ENCODE assay signal across 9 mouse cellular contexts in the genomic region with DNA sequence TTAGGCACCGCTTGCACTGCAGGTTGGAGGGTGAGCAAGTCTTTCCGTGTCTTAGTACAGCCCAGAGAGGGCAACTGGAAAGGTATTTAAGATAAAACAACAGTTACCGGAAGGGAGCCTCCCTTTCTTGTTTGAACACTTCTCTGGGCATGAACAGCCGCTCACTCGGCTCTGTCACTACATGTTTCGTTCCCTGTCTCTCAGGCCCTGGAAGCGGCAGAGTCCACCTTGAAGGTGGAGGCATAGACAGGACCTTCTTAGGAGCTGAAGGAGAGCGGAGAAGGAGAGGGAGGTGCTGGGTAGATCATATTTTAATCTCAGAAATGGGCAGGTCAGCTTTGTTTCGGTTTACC. TPM values are rescaled to one million over a fixed set of nuclear protein-coding genes. Genes with fewer than 3 reads are reported as not detected.
DNase-seq lines count a peak whose midpoint lies in the region; ATAC-seq and TF ChIP-seq lines count a peak whose summit lies in the region.
"Had no signal": no experiment of that assay in that cellular context is flagged by ENCODE, and none has a peak within 500 bp of the region (broad histone marks: within the 10 kb centered on the region; RNA-seq: fewer than 3 reads in every experiment).

No protein-coding gene starts in this region.

- ATAC-seq in liver, embryonic 12.5 days: no peak
- no peak for ATAC-seq in stomach, embryonic 16.5 days (ENCODE audit: insufficient read depth, low FRiP score)

- H3K9me3 ChIP-seq in heart, embryonic 10.5 days: no peaks in the 10 kb centered on the region
- H3K9me3 ChIP-seq in liver, embryonic 12.5 days (replicated peaks): no peaks in the 10 kb centered on the region
- no peaks in the 10 kb centered on the region for H3K9me3 ChIP-seq in stomach, embryonic 16.5 days (replicated peaks; ENCODE audit: control insufficient read depth, low read length)

- no peak for TF ChIP-seq POLR2A in thymus, adult 2 months (IDR thresholded peaks at IDR 0.05; ENCODE audit: control insufficient read depth, extremely low read depth, insufficient read depth, low read length, poor library complexity)

- no peak overlapping the region for H3K9ac ChIP-seq in liver, embryonic 12.5 days
- peak overlapping the region; percentile 50 for H3K9ac ChIP-seq in stomach, embryonic 16.5 days (ENCODE audit: low read length)

- no peak for TF ChIP-seq CTCF in thymus, adult 2 months (IDR thresholded peaks at IDR 0.05; ENCODE audit: borderline replicate concordance, control insufficient read depth, extremely low read depth, insufficient read depth, low read length, poor library complexity)

- H3K27me3 ChIP-seq in heart, embryonic 10.5 days (ENCODE audit: insufficient read depth, poor library complexity, severe bottlenecking): 0 out of 2 replicates have a peak, but pooled peaks cover 3% of the 10 kb centered on the region
- no peaks in the 10 kb centered on the region; the same call in 1 of the 2 replicates for H3K27me3 ChIP-seq in thymus, adult 2 months (ENCODE audit: control insufficient read depth, insufficient read depth, low read length)
- H3K27me3 ChIP-seq in liver, embryonic 12.5 days (replicated peaks): peaks cover 26% of the 10 kb centered on the region
- no peaks in the 10 kb centered on the region for H3K27me3 ChIP-seq in stomach, embryonic 16.5 days (ENCODE audit: control insufficient read depth, insufficient read depth, low read length)

- no peak for DNase-seq in heart, embryonic 10.5 days (ENCODE audit: low spot score)
- DNase-seq in heart, adult 9 months (ENCODE audit: low spot score in 2 of 2): no peak
- DNase-seq in thymus, adult 2 months: no peak
- DNase-seq in thymus, postnatal 10 days (ENCODE audit: low spot score in 2 of 2): no peak
- no peak for DNase-seq in kidney, postnatal 10 days
- DNase-seq in testis, postnatal 14 days (ENCODE audit: low spot score): no peak
- DNase-seq: left cerebral cortex, postnatal 4 days had no signal

- peak overlapping the region; percentile 36 for H3K4me2 ChIP-seq in liver, embryonic 12.5 days
- H3K4me2 ChIP-seq in stomach, embryonic 16.5 days (ENCODE audit: low read depth, low read length): peak overlapping the region; percentile 63

- H3K4me1 ChIP-seq in heart, embryonic 10.5 days: peaks cover 48% of the 10 kb centered on the region
- H3K4me1 ChIP-seq in thymus, adult 2 months (replicated peaks; ENCODE audit: control insufficient read depth, insufficient read depth, low read length): peaks cover 14% of the 10 kb centered on the region
- peaks cover 49% of the 10 kb centered on the region for H3K4me1 ChIP-seq in liver, embryonic 12.5 days
- peaks cover 32% of the 10 kb centered on the region for H3K4me1 ChIP-seq in stomach, embryonic 16.5 days (ENCODE audit: control insufficient read depth, insufficient read depth, low read length)

- WGBS in heart, embryonic 10.5 days: 60% methylated on average over 9 of the region's 9 CpGs
- 55% methylated on average over 9 of the region's 9 CpGs for WGBS in thymus, adult 2 months
- WGBS in liver, embryonic 12.5 days (ENCODE audit: insufficient replicate concordance): 44% methylated on average over 9 of the region's 9 CpGs
- WGBS in stomach, embryonic 16.5 days: 57% methylated on average over 9 of the region's 9 CpGs

- H3K27ac ChIP-seq in heart, embryonic 10.5 days: 0 out of 2 replicates have a peak overlapping the region, but pooled peaks have one; percentile 59
- H3K27ac ChIP-seq in thymus, adult 2 months (ENCODE audit: control insufficient read depth, insufficient read depth, low read length): 0 out of 2 replicates have a peak overlapping the region, but pooled peaks have one; percentile 19
- H3K27ac ChIP-seq in liver, embryonic 12.5 days: no peak overlapping the region
- H3K27ac ChIP-seq in stomach, embryonic 16.5 days (ENCODE audit: low read length): peak overlapping the region; percentile 56

- H3K4me3 ChIP-seq in heart, embryonic 10.5 days: no peak overlapping the region
- no peak overlapping the region for H3K4me3 ChIP-seq in thymus, adult 2 months (ENCODE audit: control insufficient read depth, insufficient read depth, low read length)
- no peak overlapping the region for H3K4me3 ChIP-seq in liver, embryonic 12.5 days
- H3K4me3 ChIP-seq in stomach, embryonic 16.5 days (replicated peaks; ENCODE audit: low read length): peak overlapping the region; percentile 17

- H3K36me3 ChIP-seq in heart, embryonic 10.5 days: peaks cover 6% of the 10 kb centered on the region; the same call in 1 of the 2 replicates
- H3K36me3 ChIP-seq in thymus, adult 2 months (ENCODE audit: control insufficient read depth, insufficient read depth, low read length): no peaks in the 10 kb centered on the region
- peaks cover 3% of the 10 kb centered on the region; the same call in 1 of the 2 replicates for H3K36me3 ChIP-seq in liver, embryonic 12.5 days
- no peaks in the 10 kb centered on the region for H3K36me3 ChIP-seq in stomach, embryonic 16.5 days (ENCODE audit: control insufficient read depth, insufficient read depth, low read length)

RNA-seq across cellular contexts. Expression of a gene that starts 3.6 kb away (rescaled TPM):
- 12.2 and 14.0 TPM in 2 replicates for polyA plus RNA-seq in heart, embryonic 10.5 days (2016; fragmentation: Nextera tagmentation; extraction: Ambion mirVana)
- polyA plus RNA-seq in thymus, adult 2 months (2012; rRNA removed): 18.1 and 22.2 TPM in 2 replicates
- polyA plus RNA-seq in liver, embryonic 12.5 days (2016; fragmentation: Nextera tagmentation; extraction: Ambion mirVana): 4.9 and 5.1 TPM in 2 replicates
- 9.7 and 10.4 TPM in 2 replicates for polyA plus RNA-seq in stomach, embryonic 16.5 days (2015; fragmentation: Nextera tagmentation; extraction: Ambion mirVana)
